Mouse (Mus musculus) limb, embryonic 12.5 days (tissue): ENCODE measurements at regions not wholly inside any gene's neighbourhood (a gene's known extent, or its start where the extent isn't known, plus 50 kb on each side); places are given as distances from the start of the nearest gene placed in this dataset.

Experiments
- ATAC-seq: fragments of 200-750 bp; cut with Nextera tagmentation; 2 replicates; pipeline ENCODE4 v1.8.0; 2017; ENCODE audit warnings: low read depth, moderate TSS enrichment; ENCODE audit not compliant: insufficient number of reproducible peaks, insufficient read depth, low FRiP score, low TSS enrichment
- H3K27ac ChIP-seq: fragments of 300-500 bp; sonication (generic); 2 replicates; pipeline ENCODE4 v1.5.1; 2016; ENCODE audit warnings: mild to moderate bottlenecking, moderate library complexity
- H3K27me3 ChIP-seq: fragments of 300-500 bp; sonication (generic); 2 replicates; pipeline ENCODE4 v1.6.1; 2016; ENCODE audit warnings: mild to moderate bottlenecking, moderate library complexity
- H3K36me3 ChIP-seq: fragments of 300-500 bp; sonication (generic); 2 replicates; pipeline ENCODE4 v1.6.1; 2016; ENCODE audit warnings: mild to moderate bottlenecking, moderate library complexity
- H3K4me1 ChIP-seq: fragments of 300-500 bp; sonication (generic); replicated peaks from 2 replicates; pipeline ENCODE4 v1.6.1; 2016
- H3K4me2 ChIP-seq: fragments of 300-500 bp; sonication (generic); 2 replicates; pipeline ENCODE4 v1.6.1; 2016; ENCODE audit warnings: mild to moderate bottlenecking, moderate library complexity
- H3K4me3 ChIP-seq: fragments of 300-500 bp; sonication (generic); replicated peaks from 2 replicates; pipeline ENCODE4 v1.5.1; 2016; ENCODE audit warnings: mild to moderate bottlenecking
- H3K9ac ChIP-seq: fragments of 300-500 bp; sonication (generic); replicated peaks from 2 replicates; pipeline ENCODE4 v1.6.1; 2016; ENCODE audit warnings: mild to moderate bottlenecking, moderate library complexity
- H3K9me3 ChIP-seq: fragments of 300-500 bp; sonication (generic); 2 replicates; pipeline ENCODE4 v1.6.1; 2016; ENCODE audit warnings: mild to moderate bottlenecking, moderate library complexity
- WGBS: fragments of 180-500 bp; shearing (Covaris S2); methylation state at CpG from one replicate; pipeline ENCODE4 v1.1.7; 2016; 5-methylcytosine and 5-hydroxymethylcytosine counted together

- Histone ChIP-seq H3K4me1 (no peaks in the 10 kb centered on the region), H3K36me3 (no peaks in the 10 kb centered on the region), H3K9me3 (no peaks in the 10 kb centered on the region), H3K27ac (no peak overlapping the region), H3K4me2 (no peak overlapping the region), H3K27me3 (no peaks in the 10 kb centered on the region), H3K4me3 (no peak overlapping the region), H3K9ac (no peak overlapping the region)
- WGBS, result 96% methylated on average over 1 of the region's 1 CpGs
- ATAC-seq, result no peak
Observed at GRCm38 (mm10) chr16:55663946-55664345, 174.8 kb downstream of the Nfkbiz start.

- Histone ChIP-seq H3K4me3 (no peak overlapping the region), H3K27me3 (no peaks in the 10 kb centered on the region), H3K9ac (no peak overlapping the region), H3K9me3 (no peaks in the 10 kb centered on the region), H3K4me1 (no peaks in the 10 kb centered on the region), H3K4me2 (no peak overlapping the region), H3K27ac (no peak overlapping the region), H3K36me3 (no peaks in the 10 kb centered on the region)
- WGBS, result 65% methylated on average over 3 of the region's 3 CpGs
- no peak for ATAC-seq
Observed at GRCm38 (mm10) chr16:55636667-55637450, 201.8 kb downstream of the Nfkbiz start.

GRCm38 (mm10) chr16:55636224-55636623 is 202.5 kb downstream of the Nfkbiz start:
- no peaks in the 10 kb centered on the region for H3K4me1 ChIP-seq
- H3K27ac ChIP-seq, result no peak overlapping the region
- WGBS, result 89% methylated on average over 4 of the region's 4 CpGs
- H3K4me2 ChIP-seq, result no peak overlapping the region
- no peaks in the 10 kb centered on the region for H3K9me3 ChIP-seq
- H3K4me3 ChIP-seq, result no peak overlapping the region
- ATAC-seq, result no peak
- no peak overlapping the region for H3K9ac ChIP-seq
- no peaks in the 10 kb centered on the region for H3K36me3 ChIP-seq
- no peaks in the 10 kb centered on the region for H3K27me3 ChIP-seq

GRCm38 (mm10) chr16:55634691-55635090 is 204.0 kb downstream of the Nfkbiz start:
- Histone ChIP-seq H3K27ac (no peak overlapping the region), H3K27me3 (no peaks in the 10 kb centered on the region), H3K4me2 (no peak overlapping the region), H3K9me3 (no peaks in the 10 kb centered on the region), H3K36me3 (no peaks in the 10 kb centered on the region), H3K9ac (no peak overlapping the region), H3K4me1 (no peaks in the 10 kb centered on the region), H3K4me3 (no peak overlapping the region)
- no peak for ATAC-seq
- 83% methylated on average over 1 of the region's 1 CpGs for WGBS

GRCm38 (mm10) chr16:55632220-55632619 is 206.5 kb downstream of the Nfkbiz start:
- no peaks in the 10 kb centered on the region for H3K36me3 ChIP-seq
- H3K9me3 ChIP-seq, result no peaks in the 10 kb centered on the region
- H3K4me1 ChIP-seq, result no peaks in the 10 kb centered on the region
- 85% methylated on average over 3 of the region's 3 CpGs for WGBS
- H3K4me2 ChIP-seq, result no peak overlapping the region
- no peak for ATAC-seq
- H3K27ac ChIP-seq, result no peak overlapping the region
- H3K9ac ChIP-seq, result no peak overlapping the region
- no peaks in the 10 kb centered on the region for H3K27me3 ChIP-seq
- H3K4me3 ChIP-seq, result no peak overlapping the region

- Histone ChIP-seq H3K9ac (no peak overlapping the region), H3K4me3 (no peak overlapping the region), H3K27me3 (no peaks in the 10 kb centered on the region), H3K4me1 (no peaks in the 10 kb centered on the region), H3K27ac (no peak overlapping the region), H3K4me2 (no peak overlapping the region), H3K36me3 (no peaks in the 10 kb centered on the region), H3K9me3 (no peaks in the 10 kb centered on the region)
- ATAC-seq, result no peak
- WGBS, result 64% methylated on average over 2 of the region's 2 CpGs
Observed at GRCm38 (mm10) chr16:55631637-55632036, 207.1 kb downstream of the Nfkbiz start.

- Histone ChIP-seq H3K9ac (no peak overlapping the region), H3K9me3 (no peaks in the 10 kb centered on the region), H3K4me2 (no peak overlapping the region), H3K4me1 (no peaks in the 10 kb centered on the region), H3K27me3 (no peaks in the 10 kb centered on the region), H3K36me3 (no peaks in the 10 kb centered on the region), H3K4me3 (no peak overlapping the region), H3K27ac (no peak overlapping the region)
- no peak for ATAC-seq
- WGBS, result 86% methylated on average over 2 of the region's 2 CpGs
Observed at GRCm38 (mm10) chr16:55631048-55631447, 207.7 kb downstream of the Nfkbiz start.

GRCm38 (mm10) chr16:55627531-55627930 is 211.2 kb downstream of the Nfkbiz start:
- 92% methylated on average over 1 of the region's 1 CpGs for WGBS
- H3K4me3 ChIP-seq, result no peak overlapping the region

GRCm38 (mm10) chr16:55623422-55623821 is 215.3 kb downstream of the Nfkbiz start:
- no peak overlapping the region for H3K9ac ChIP-seq
- no peak overlapping the region for H3K4me3 ChIP-seq
- ATAC-seq, result no peak
- no peaks in the 10 kb centered on the region for H3K4me1 ChIP-seq
- no peaks in the 10 kb centered on the region for H3K36me3 ChIP-seq
- no peak overlapping the region for H3K4me2 ChIP-seq
- no peaks in the 10 kb centered on the region for H3K27me3 ChIP-seq
- H3K27ac ChIP-seq, result no peak overlapping the region
- no peaks in the 10 kb centered on the region for H3K9me3 ChIP-seq

More at GRCm38 (mm10) chr16:55627531-55627930, 211.2 kb downstream of the Nfkbiz start:
- no peak for ATAC-seq
- Histone ChIP-seq H3K36me3 (no peaks in the 10 kb centered on the region), H3K4me2 (no peak overlapping the region), H3K27ac (no peak overlapping the region), H3K9me3 (no peaks in the 10 kb centered on the region), H3K4me1 (no peaks in the 10 kb centered on the region), H3K9ac (no peak overlapping the region), H3K27me3 (no peaks in the 10 kb centered on the region)

- no peak overlapping the region for H3K27ac ChIP-seq
- H3K27me3 ChIP-seq, result no peaks in the 10 kb centered on the region
- no peak overlapping the region for H3K4me3 ChIP-seq
- no peak for ATAC-seq
- no peaks in the 10 kb centered on the region for H3K4me1 ChIP-seq
- no peaks in the 10 kb centered on the region for H3K9me3 ChIP-seq
- no peak overlapping the region for H3K9ac ChIP-seq
- H3K4me2 ChIP-seq, result no peak overlapping the region
- 80% methylated on average over 3 of the region's 3 CpGs for WGBS
- H3K36me3 ChIP-seq, result no peaks in the 10 kb centered on the region
Observed at GRCm38 (mm10) chr16:55619731-55620130, 219.0 kb downstream of the Nfkbiz start.

GRCm38 (mm10) chr16:55617958-55618357 is 220.7 kb downstream of the Nfkbiz start:
- Histone ChIP-seq H3K27me3 (no peaks in the 10 kb centered on the region), H3K4me2 (no peak overlapping the region), H3K4me3 (no peak overlapping the region), H3K9ac (no peak overlapping the region), H3K9me3 (no peaks in the 10 kb centered on the region), H3K36me3 (no peaks in the 10 kb centered on the region), H3K27ac (no peak overlapping the region), H3K4me1 (no peaks in the 10 kb centered on the region)
- 91% methylated on average over 3 of the region's 3 CpGs for WGBS
- no peak for ATAC-seq

GRCm38 (mm10) chr16:55617506-55617905 is 221.2 kb downstream of the Nfkbiz start:
- Histone ChIP-seq H3K9ac (no peak overlapping the region), H3K4me3 (no peak overlapping the region), H3K4me1 (no peaks in the 10 kb centered on the region), H3K27ac (no peak overlapping the region), H3K36me3 (no peaks in the 10 kb centered on the region), H3K4me2 (no peak overlapping the region), H3K27me3 (no peaks in the 10 kb centered on the region), H3K9me3 (no peaks in the 10 kb centered on the region)
- ATAC-seq, result no peak
- WGBS, result 43% methylated on average over 4 of the region's 4 CpGs
